Mouse (Mus musculus) CH12.LX (cell line): ENCODE data around the gene Pbx2.

Experiments
- CTCF ChIP-seq, 2 experiments: IDR thresholded peaks in 1 of 2; conservative IDR thresholded peaks in 1 of 2; 2 replicates each; pipeline ENCODE4 v1.5.1; 2011 to 2012; ENCODE audit warnings: low read depth in 2 of 2, low read length in 2 of 2, improper control_type of control experiment in 1 of 2, inconsistent platforms in 1 of 2, mild to moderate bottlenecking in 1 of 2, moderate library complexity in 1 of 2
- KAT2A ChIP-seq: IDR thresholded peaks from 2 replicates; pipeline ENCODE4 v1.6.1; 2012; ENCODE audit warnings: low read length, improper control_type of control experiment, inconsistent platforms; ENCODE audit not compliant: insufficient replicate concordance
- NELFE ChIP-seq: IDR thresholded peaks from 2 replicates; pipeline ENCODE4 v1.6.1; 2011; ENCODE audit warnings: low read depth, low read length, improper control_type of control experiment
- NRF1 ChIP-seq: IDR thresholded peaks from 2 replicates; pipeline ENCODE4 v1.6.1; 2014; ENCODE audit warnings: low read depth, mild to moderate bottlenecking, inconsistent platforms, low read length, improper control_type of control experiment, moderate library complexity

GRCm38 (mm10) chr17:34547601-34548000 is 43.5 kb upstream of the Pbx2 start:
- no peak for TF ChIP-seq CTCF (conservative IDR thresholded peaks at IDR 0.05 in 1 of 2, IDR thresholded peaks at IDR 0.05 in 1 of 2; ENCODE audit: low read depth in 2 of 2, low read length in 2 of 2)
- no peak for TF ChIP-seq NELFE
- no peak for TF ChIP-seq NRF1
- TF ChIP-seq KAT2A, result no peak
